Mouse (Mus musculus) cerebellum, postnatal 10 days (tissue): Measurements from ENCODE around the gene Tomm20l.

Experiments used
- DNase-seq, 2 experiments: peaks; one replicate each; pipeline ENCODE4 v3.0.0; 2021; ENCODE audit warnings: mixed read lengths in 2 of 2

The Tomm20l gene

GRCm38 (mm10) chr12:71157974-71158373 is 46.7 kb downstream of the Tomm20l start:
- DNase-seq, result no peak

- no peak for DNase-seq
These were observed 53.2 kb downstream of the Tomm20l start for GRCm38 (mm10) chr12:71164410-71164809.

- DNase-seq, result no peak
These were observed 58.7 kb downstream of the Tomm20l start for GRCm38 (mm10) chr12:71169911-71170310.
